Mouse (Mus musculus) spleen, adult 18-20 months (tissue): ENCODE results near the gene Pkp4.

Source experiments
- DNase-seq, 2 experiments: peaks; one replicate each; pipeline ENCODE4 v3.0.0; 2022; ENCODE audit warnings: mixed read lengths in 2 of 2

Pkp4 gene

GRCm38 (mm10) chr2:59272713-59273112, 112.1 kb downstream of the Pkp4 start:
- no peak for DNase-seq

GRCm38 (mm10) chr2:59280914-59281562, 120.4 kb downstream of the Pkp4 start:
- no peak for DNase-seq

GRCm38 (mm10) chr2:59282966-59283365, 122.3 kb downstream of the Pkp4 start:
- no peak for DNase-seq

GRCm38 (mm10) chr2:59284216-59284615, 123.6 kb downstream of the Pkp4 start:
- DNase-seq: no peak

GRCm38 (mm10) chr2:59284734-59285490, 124.3 kb downstream of the Pkp4 start:
- DNase-seq: no peak

GRCm38 (mm10) chr2:59285581-59285980, 124.9 kb downstream of the Pkp4 start:
- DNase-seq: no peak

- DNase-seq: no peak
These were observed 125.6 kb downstream of the Pkp4 start for GRCm38 (mm10) chr2:59286247-59286646.

GRCm38 (mm10) chr2:59287630-59288029, 127.0 kb downstream of the Pkp4 start:
- DNase-seq: no peak

- DNase-seq: no peak
These were observed 128.8 kb downstream of the Pkp4 start for GRCm38 (mm10) chr2:59289411-59289810.

GRCm38 (mm10) chr2:59290391-59290790, 129.7 kb downstream of the Pkp4 start:
- no peak for DNase-seq

GRCm38 (mm10) chr2:59299831-59300230, 139.2 kb downstream of the Pkp4 start:
- no peak for DNase-seq

- DNase-seq: no peak
These were observed 141.0 kb downstream of the Pkp4 start for GRCm38 (mm10) chr2:59301671-59302070.

- no peak for DNase-seq
These were observed 141.8 kb downstream of the Pkp4 start for GRCm38 (mm10) chr2:59302430-59302829.

GRCm38 (mm10) chr2:59303530-59304063, 142.9 kb downstream of the Pkp4 start:
- no peak for DNase-seq

GRCm38 (mm10) chr2:59307302-59307701, 146.7 kb downstream of the Pkp4 start:
- no peak for DNase-seq

GRCm38 (mm10) chr2:59308055-59308454, 147.4 kb downstream of the Pkp4 start:
- DNase-seq: no peak

GRCm38 (mm10) chr2:59313293-59313692, 152.6 kb downstream of the Pkp4 start:
- DNase-seq: no peak

GRCm38 (mm10) chr2:59318631-59319030, 158.0 kb downstream of the Pkp4 start:
- DNase-seq: no peak

- DNase-seq: no peak
These were observed 167.3 kb downstream of the Pkp4 start for GRCm38 (mm10) chr2:59327946-59328345.

GRCm38 (mm10) chr2:59331093-59331492, 170.4 kb downstream of the Pkp4 start:
- no peak for DNase-seq

GRCm38 (mm10) chr2:59332523-59332922, 171.9 kb downstream of the Pkp4 start:
- no peak for DNase-seq

- DNase-seq: no peak
These were observed 177.9 kb downstream of the Pkp4 start for GRCm38 (mm10) chr2:59338501-59338900.

- DNase-seq: no peak
These were observed 178.3 kb downstream of the Pkp4 start for GRCm38 (mm10) chr2:59338926-59339325.
